Mouse (Mus musculus) embryo, embryonic 11 days (tissue): ENCODE results near the gene Gm10217.

Source experiments
- DNase-seq: peaks from one replicate; pipeline ENCODE4 v3.0.0-alpha.2; 2015

Gene Gm10217

DNA sequence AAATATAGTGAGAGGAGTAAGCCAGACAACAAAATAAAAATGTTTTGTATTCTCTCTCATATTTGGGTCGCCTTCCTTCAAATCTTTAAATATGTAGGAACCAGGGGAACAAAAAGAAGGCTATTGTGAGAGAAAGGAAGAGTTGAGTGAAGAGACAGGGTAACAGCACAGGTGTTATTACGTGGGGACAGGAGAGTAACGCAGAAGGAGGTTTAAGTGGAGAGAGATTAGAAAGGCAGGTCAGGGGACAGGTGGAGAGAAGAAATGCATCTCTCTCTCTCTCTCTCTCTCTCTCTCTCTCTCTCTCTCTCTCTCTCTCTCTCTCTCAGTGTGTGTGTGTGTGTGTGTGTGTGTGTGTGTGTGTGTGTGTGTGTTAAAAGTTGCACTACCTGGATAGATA is at the start of gene Gm10217:
Gene Gm10217 (plus strand): TSS at position 301 of the 400 bp plus-strand sequence.
- no peak for DNase-seq

DNA sequence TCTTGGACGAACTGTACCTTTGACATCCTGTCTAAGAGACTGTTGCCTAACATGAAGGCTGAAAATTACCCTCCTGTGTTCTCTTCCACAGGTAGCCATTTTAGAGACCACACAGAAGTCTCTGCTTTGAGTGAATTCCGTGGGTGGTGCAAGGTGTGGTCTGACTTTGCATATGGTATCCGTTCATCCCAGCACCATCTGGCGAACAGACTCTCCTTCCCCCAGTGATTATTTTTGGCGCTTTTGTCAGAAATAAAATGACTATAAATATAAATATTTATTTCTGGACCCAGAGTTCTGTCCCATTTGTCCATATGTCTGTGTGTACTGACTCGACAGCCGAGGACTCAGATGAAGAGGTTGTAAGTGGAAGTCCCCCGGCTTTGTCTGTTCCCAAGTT is 39.3 kb upstream of the Gm10217 start:
- DNase-seq: no peak

DNA sequence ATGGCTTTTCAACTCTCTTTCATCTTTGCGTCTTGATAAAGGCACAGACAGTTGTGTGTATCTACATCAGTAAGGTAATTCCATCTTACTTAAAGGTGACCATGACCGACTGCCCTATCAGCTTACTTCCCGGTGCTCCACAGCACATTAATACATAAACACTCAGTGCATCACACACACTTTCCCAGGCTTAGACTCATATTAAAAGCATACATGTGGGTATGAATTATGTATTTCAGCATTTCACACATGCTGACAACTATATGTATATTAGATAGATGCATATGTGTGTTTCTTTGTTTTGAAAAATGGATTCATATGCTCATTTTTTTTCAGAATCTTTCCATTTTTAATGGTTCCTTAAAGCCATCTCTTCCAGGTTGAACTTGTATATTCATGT is 23.8 kb upstream of the Gm10217 start:
- no peak for DNase-seq

- DNase-seq: peak; percentile 58
Observed at GRCm38 (mm10) chr8:9859286-9859685, 4.8 kb upstream of the Gm10217 start.

GRCm38 (mm10) chr8:9860539-9861203 is 3.4 kb upstream of the Gm10217 start:
- DNase-seq: no peak

- no peak for DNase-seq
Observed at GRCm38 (mm10) chr8:9865150-9865549, 1.1 kb downstream of the Gm10217 start.

GRCm38 (mm10) chr8:9868094-9868493 is 4.0 kb downstream of the Gm10217 start:
- DNase-seq: no peak

DNA sequence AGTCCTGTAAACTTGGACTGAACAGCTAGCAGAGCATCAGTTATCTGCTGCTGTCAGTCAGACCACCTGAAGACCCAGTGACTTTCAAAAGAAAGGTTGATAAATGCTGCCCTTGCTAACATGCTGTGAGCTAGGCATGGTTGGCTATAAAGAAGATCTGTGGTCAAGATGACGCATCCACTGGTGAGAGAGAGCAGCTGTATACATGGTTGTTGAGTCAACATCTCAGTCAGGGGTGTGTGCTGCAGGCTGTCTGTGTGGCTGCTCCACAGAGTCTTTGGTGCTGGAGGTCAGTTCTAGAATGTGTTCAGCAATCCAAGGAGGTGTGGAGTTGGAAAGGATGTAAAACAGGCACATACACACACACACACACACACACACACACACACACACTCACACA is 12.2 kb downstream of the Gm10217 start:
- DNase-seq: no peak

- no peak for DNase-seq
Observed at GRCm38 (mm10) chr8:9879921-9880320, 15.9 kb downstream of the Gm10217 start.

- DNase-seq: no peak
Observed at GRCm38 (mm10) chr8:9886714-9887113, 22.7 kb downstream of the Gm10217 start.

DNA sequence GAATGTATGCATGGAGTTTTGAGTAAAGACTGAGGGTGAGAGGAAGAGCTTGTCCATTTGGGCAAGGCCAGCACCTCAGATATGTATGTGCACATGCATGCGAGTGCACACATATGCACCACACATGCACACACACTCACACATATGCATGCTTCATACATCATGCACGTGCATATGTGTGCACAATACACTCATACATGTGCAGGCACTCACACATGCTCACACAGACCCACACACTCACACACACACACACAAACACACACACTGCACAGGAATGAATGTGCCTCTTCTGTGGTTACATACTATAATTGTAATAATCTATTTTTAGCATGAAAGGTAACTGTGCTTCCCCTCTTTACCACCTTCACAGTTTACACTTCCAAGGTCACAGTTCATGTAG is 35.1 kb downstream of the Gm10217 start:
- no peak for DNase-seq

- DNase-seq: peak; percentile 24
Observed at GRCm38 (mm10) chr8:9899673-9900072, 35.6 kb downstream of the Gm10217 start.
